Mouse (Mus musculus) heart, postnatal 0 days (tissue): ENCODE results near the gene Tbx2.

Source experiments
- CTCF ChIP-seq: IDR thresholded peaks from 2 replicates; pipeline ENCODE4 v1.5.1; 2016; ENCODE audit warnings: antibody characterized with exemption, control low read depth, low read depth
- EP300 ChIP-seq: IDR thresholded peaks from 2 replicates; pipeline ENCODE4 v1.6.1; 2016; ENCODE audit warnings: antibody characterized with exemption, low read depth

GRCm38 (mm10) chr11:85828691-85829519, 3.4 kb upstream of the Tbx2 start:
- TF ChIP-seq CTCF (no peak), EP300 (no peak)
